Mouse (Mus musculus): ENCODE measurements at regions not wholly inside any gene's neighbourhood (a gene's known extent, or its start where the extent isn't known, plus 50 kb on each side); places are given as distances from the start of the nearest gene placed in this dataset.

GRCm38 (mm10) chr13:30085446-30085845 is 50.8 kb upstream of the Mboat1 start:
- peak overlapping the region; percentile 36; the same call in 1 of the 2 replicates for H3K27ac ChIP-seq
- no peak for DNase-seq (ENCODE audit: low spot score in 2 of 2)
- TF ChIP-seq CTCF (conservative IDR thresholded peaks at IDR 0.05), result no peak
- peak overlapping the region; percentile 40; the same call in 1 of the 2 replicates for H3K4me3 ChIP-seq

- peak; percentile 88 for TF ChIP-seq CTCF (conservative IDR thresholded peaks at IDR 0.05)
- Histone ChIP-seq H3K27ac (peak overlapping the region; percentile 36), H3K4me3 (peak overlapping the region; percentile 40)
Observed at GRCm38 (mm10) chr13:30085005-30085404, 51.3 kb upstream of the Mboat1 start.

GRCm38 (mm10) chr13:30084386-30084785 is 51.9 kb upstream of the Mboat1 start:
- Histone ChIP-seq H3K4me3 (no peak overlapping the region; the same call in 1 of the 2 replicates), H3K27ac (peak overlapping the region; percentile 36)
- no peak for TF ChIP-seq CTCF (conservative IDR thresholded peaks at IDR 0.05)
- DNase-seq (ENCODE audit: low spot score in 2 of 2), result no peak

More at GRCm38 (mm10) chr13:30085005-30085404, 51.3 kb upstream of the Mboat1 start:
- peak; percentile 73 to 88 for DNase-seq (ENCODE audit: low spot score in 2 of 2)

- DNase-seq (ENCODE audit: low spot score in 2 of 2), result no peak
- TF ChIP-seq CTCF (conservative IDR thresholded peaks at IDR 0.05), result no peak
- H3K4me3 ChIP-seq, result no peak overlapping the region
Observed at GRCm38 (mm10) chr13:30083949-30084348, 52.3 kb upstream of the Mboat1 start.

GRCm38 (mm10) chr13:30082761-30083160 is 53.5 kb upstream of the Mboat1 start:
- no peak for TF ChIP-seq CTCF (conservative IDR thresholded peaks at IDR 0.05)
- no peak for DNase-seq (ENCODE audit: low spot score in 2 of 2)

More at GRCm38 (mm10) chr13:30083949-30084348, 52.3 kb upstream of the Mboat1 start:
- H3K27ac ChIP-seq, result no peak overlapping the region

GRCm38 (mm10) chr13:30080705-30081474 is 55.4 kb upstream of the Mboat1 start:
- Histone ChIP-seq H3K4me3 (no peak overlapping the region), H3K27ac (no peak overlapping the region)
- TF ChIP-seq CTCF (conservative IDR thresholded peaks at IDR 0.05), result no peak
- no peak for DNase-seq (ENCODE audit: low spot score in 2 of 2)

More at GRCm38 (mm10) chr13:30082761-30083160, 53.5 kb upstream of the Mboat1 start:
- H3K4me3 ChIP-seq, result no peak overlapping the region
- no peak overlapping the region for H3K27ac ChIP-seq

- no peak for TF ChIP-seq CTCF (conservative IDR thresholded peaks at IDR 0.05)
- Histone ChIP-seq H3K4me3 (no peak overlapping the region), H3K27ac (no peak overlapping the region)
- no peak for DNase-seq (ENCODE audit: low spot score in 2 of 2)
Observed at GRCm38 (mm10) chr13:30074517-30075064, 61.7 kb upstream of the Mboat1 start.

- Histone ChIP-seq H3K27ac (no peak overlapping the region), H3K4me3 (no peak overlapping the region)
- no peak for TF ChIP-seq CTCF (conservative IDR thresholded peaks at IDR 0.05)
- DNase-seq (ENCODE audit: low spot score in 2 of 2), result no peak
Observed at GRCm38 (mm10) chr13:30074069-30074468, 62.2 kb upstream of the Mboat1 start.

GRCm38 (mm10) chr13:30069397-30069796 is 66.9 kb upstream of the Mboat1 start:
- Histone ChIP-seq H3K4me3 (no peak overlapping the region), H3K27ac (no peak overlapping the region)
- TF ChIP-seq CTCF (conservative IDR thresholded peaks at IDR 0.05), result no peak
- DNase-seq (ENCODE audit: low spot score in 2 of 2), result no peak

GRCm38 (mm10) chr13:30067581-30068375 is 68.5 kb upstream of the Mboat1 start:
- no peak for TF ChIP-seq CTCF (conservative IDR thresholded peaks at IDR 0.05)
- Histone ChIP-seq H3K27ac (peak overlapping the region; percentile 15; the same call in 1 of the 2 replicates), H3K4me3 (no peak overlapping the region)
- DNase-seq (ENCODE audit: low spot score in 2 of 2), result peak in 1 of 2 experiments; percentile 20

GRCm38 (mm10) chr13:30065520-30065919 is 70.8 kb upstream of the Mboat1 start:
- TF ChIP-seq CTCF (conservative IDR thresholded peaks at IDR 0.05), result no peak
- no peak overlapping the region for H3K27ac ChIP-seq
- no peak overlapping the region for H3K4me3 ChIP-seq
- no peak for DNase-seq (ENCODE audit: low spot score in 2 of 2)

GRCm38 (mm10) chr13:30063741-30064140 is 72.5 kb upstream of the Mboat1 start:
- DNase-seq (ENCODE audit: low spot score in 2 of 2), result no peak
- Histone ChIP-seq H3K4me3 (no peak overlapping the region), H3K27ac (no peak overlapping the region)
- TF ChIP-seq CTCF (conservative IDR thresholded peaks at IDR 0.05), result no peak

- Histone ChIP-seq H3K4me3 (no peak overlapping the region), H3K27ac (no peak overlapping the region)
- TF ChIP-seq CTCF (conservative IDR thresholded peaks at IDR 0.05), result no peak
- no peak for DNase-seq (ENCODE audit: low spot score in 2 of 2)
Observed at GRCm38 (mm10) chr13:30062285-30062684, 74.0 kb upstream of the Mboat1 start.

Measured in layer of hippocampus, adult 2 months (tissue).